Mouse (Mus musculus): ENCODE data around the gene Misp.
A peak's percentile ranks its signal among the peaks of the same experiment; 100 is the strongest.

Misp gene

DNA sequence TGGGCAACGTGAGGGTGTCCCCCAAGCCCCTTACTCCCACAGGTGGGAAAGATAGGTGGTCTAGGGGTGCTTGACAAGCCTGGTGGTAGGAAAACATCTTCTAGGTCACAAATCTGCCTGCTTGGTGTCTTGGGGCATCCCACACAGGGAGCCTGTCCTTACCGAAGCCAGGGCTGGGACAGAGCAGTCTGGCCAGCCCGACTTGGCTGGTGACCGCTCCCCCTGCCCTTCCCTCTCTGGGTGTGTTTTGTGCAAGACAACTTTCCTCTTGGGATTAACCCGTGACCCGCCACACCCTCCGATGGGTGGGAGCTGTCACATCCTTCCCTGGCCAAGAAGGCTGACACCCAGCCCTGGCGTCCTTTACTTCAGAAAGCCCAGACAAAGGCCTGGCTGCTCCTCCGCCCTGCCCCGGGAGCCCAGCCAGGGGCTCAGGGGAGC lies 26.3 kb upstream of the Misp start:
- no peak for DNase-seq (ENCODE audit: low spot score in 2 of 2)

DNA sequence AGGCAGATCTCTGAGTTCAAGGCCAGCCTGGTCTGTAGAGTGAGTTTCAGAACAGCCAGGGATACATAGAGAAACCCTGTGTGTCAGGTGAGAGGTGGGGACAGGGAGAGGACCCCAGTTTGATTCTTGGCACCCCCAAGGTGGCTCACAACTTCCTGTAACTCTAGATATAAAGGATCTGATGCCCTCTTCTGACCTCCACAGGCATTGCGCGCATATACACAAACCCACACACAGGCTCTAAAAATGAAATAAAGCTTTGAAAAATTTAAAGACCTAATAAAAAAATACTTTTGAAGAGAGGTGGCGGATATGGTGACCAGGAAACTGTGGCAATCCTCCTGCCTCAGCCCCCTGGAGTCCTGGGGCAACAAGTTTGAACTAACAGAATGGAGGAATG lies 24.9 kb upstream of the Misp start:
- DNase-seq (ENCODE audit: low spot score in 2 of 2) = no peak

DNA sequence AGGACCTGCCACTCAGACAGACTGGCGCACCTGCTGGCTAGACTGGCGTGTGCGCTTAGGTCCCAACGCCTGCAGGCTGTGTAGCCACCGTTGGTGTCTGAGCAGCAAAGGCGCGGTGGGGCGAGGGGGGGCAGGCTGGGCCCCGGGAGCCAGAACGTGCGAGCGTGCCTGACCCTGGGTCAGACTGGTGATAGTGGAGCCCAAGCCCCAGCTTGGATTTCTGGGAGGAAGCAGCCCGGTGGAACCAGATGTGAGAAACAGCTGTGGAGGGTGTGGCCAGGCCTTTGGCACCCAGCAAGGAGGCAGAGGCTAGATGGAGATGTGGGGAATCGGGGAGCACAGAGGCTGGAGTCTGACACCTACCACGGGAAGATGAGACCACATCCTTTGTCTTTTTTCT lies 23.5 kb upstream of the Misp start:
- DNase-seq (ENCODE audit: low spot score in 2 of 2) = no peak

DNA sequence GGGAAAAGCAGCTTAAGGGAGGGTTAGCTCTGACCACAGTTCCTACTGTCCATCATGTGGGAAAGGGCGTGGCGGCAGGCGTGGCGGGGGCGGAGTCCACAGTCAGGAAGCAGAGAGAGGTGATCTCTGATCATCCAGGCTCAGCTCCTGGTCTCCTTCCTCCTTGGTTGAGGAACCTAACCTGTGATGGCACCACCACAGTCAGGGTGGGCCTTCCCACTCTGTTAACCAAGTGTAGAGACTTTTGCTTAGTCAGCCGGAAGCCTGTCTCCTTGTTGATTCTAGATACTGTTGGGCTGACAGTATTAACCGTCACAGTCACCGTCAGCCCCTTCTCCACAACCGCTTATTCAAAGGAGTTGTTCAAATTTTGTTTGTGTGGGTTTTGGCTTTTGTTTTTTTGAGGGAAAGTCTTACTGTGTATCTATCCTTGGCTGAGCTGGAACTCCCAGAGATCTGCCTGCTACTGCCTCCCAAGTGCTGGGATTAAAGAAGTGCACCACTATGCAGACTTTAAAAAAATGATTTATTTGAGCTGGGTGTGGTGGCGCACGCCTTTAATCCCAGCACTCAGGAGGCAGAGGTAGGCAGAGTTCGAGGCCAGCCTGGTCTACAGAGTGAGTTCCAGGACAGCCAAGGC lies 22.4 kb upstream of the Misp start:
- DNase-seq (ENCODE audit: low spot score in 2 of 2) = no peak

DNA sequence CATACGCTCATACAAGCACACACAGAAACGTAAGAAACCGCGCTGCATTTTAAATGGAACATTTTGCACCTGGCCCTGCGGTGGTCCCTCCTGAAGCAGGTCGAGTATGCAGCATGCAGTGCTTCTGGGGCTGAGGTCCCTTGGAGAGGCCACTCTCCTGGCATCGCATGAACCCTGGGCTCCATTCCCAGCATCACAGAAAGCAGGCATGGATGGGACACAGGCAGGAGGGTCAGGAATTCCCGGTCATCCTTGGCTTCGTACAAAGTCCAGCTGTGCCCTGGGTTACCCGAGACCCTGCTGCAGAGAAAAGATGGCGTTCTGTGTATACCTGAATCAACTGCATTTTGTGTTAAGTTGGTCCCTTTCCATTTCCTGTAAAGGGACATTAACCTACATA lies 20.3 kb upstream of the Misp start:
- DNase-seq (ENCODE audit: low spot score in 2 of 2) = peak in 1 of 2 experiments; percentile 39

DNA sequence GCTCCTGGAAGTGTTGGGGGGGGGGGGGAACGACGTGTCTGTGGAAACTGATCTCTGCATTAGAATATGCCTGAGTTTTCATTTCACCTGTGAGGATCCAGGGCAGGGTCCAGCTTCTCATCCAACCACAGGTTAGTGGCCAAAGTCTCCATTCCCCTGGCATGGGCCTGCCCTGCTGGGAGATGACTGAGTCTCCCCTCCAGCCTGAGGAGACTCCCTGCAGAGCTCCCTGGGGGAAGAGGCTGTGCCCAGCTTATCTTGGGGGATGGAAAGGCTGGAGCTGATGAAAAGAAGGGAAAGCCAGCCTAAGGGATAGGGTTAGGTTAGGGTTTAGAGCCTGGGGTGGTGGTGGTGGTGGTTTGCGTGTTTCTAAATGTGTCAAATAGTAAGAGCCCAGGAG lies 19.0 kb upstream of the Misp start:
- DNase-seq (ENCODE audit: low spot score in 2 of 2) = no peak

DNA sequence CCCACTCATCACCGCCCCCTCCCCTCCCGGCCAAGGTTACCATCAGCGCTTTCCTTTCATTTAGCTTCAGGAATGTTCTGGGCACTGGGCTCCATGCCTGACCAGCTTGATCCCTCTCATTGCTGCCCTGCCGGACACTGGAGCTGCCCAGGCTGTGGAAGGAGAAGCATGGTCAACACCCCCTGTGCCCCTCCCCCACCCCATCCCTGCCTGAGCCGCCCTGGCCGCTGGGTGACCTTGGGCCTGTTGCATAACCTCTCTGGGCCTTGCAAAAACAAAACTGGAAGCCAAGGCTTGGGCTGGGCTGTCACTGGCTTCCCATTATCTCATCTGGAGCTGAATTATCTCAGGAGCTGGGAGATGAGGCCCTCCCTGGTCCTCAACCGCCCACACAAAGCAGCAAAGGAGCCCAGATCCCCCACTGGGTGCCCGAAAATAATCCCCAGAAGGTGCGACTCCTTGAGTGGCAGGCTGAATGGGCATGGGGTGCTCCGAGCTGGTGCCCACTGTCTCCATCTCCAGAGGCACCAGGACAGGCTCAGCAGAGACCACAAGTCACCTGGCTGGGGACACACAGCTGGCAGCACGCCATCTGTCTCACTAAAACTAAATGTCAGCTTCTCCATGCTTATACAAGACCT lies 18.3 kb upstream of the Misp start:
- peak in 1 of 2 experiments; percentile 69 for DNase-seq (ENCODE audit: low spot score in 2 of 2)

DNA sequence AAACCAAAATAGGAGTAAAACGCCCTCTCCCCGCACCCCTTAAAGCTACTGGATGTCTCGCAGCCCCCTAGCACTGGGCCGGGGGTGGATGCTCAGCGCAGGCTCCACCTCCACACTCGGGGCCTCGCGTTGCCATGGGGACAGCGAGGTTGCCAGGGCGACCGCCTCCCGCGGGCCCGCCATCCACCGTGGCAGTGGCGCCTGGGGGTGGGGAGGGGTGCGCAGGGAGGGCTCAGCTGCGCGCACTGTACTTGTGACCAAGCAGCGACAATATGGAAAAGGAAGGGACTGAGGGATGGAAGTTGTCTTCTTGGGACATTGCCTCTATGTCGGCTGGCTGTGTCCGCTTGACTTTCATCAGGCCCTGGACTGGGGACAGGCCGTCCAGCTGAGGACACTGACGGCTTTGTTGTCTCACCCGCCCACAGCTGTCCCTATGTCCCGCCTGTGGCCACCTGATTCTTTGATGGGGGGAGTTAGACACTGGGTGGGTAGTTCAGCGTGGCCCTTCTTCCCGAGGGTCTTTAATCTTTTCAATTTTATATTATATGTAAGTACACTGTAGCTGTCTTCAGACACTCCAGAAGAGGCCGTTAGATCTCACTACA lies 17.0 kb upstream of the Misp start:
- DNase-seq (ENCODE audit: low spot score in 2 of 2) = peak; percentile 97

DNA sequence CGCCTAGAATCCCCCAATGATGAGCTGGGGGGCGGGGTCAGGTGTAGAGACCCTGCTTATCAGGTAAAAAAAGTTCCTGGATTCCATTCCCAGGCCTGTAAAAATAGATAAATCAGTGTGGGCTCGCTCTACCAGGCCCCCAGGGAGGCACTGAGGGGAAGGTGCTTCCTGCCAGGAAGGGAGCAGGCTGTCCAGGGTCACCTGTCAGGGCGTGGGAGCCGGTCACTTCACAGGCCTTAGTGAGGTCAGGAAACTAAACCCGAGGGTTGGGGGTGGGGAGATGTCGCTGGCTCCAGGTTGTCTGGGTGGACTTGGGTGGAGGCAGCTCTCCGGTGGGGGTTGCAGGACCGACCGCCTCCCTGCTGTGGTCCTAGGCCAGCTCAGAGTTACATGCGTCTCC lies 15.2 kb upstream of the Misp start:
- no peak for DNase-seq (ENCODE audit: low spot score in 2 of 2)

DNA sequence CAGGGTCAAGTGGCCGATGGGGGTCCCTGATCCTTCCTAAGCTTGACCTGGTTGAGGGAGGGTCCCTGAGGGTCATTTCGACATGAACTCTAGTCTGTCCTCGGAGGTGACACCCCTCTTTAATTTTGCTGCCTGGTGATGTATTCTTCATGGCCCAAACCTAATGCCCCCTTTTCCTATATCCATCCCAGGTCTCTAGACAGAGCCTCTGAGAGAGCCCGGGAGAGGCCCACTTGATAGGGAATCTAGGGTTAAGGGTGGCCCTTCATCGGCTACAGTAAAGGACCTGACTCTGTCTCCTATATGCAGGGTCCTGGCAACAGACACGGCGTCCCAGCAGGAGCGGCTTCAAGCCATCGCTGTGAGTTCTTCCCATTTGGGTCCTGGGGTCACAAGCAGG lies 14.5 kb upstream of the Misp start:
- DNase-seq (ENCODE audit: low spot score in 2 of 2) = no peak

DNA sequence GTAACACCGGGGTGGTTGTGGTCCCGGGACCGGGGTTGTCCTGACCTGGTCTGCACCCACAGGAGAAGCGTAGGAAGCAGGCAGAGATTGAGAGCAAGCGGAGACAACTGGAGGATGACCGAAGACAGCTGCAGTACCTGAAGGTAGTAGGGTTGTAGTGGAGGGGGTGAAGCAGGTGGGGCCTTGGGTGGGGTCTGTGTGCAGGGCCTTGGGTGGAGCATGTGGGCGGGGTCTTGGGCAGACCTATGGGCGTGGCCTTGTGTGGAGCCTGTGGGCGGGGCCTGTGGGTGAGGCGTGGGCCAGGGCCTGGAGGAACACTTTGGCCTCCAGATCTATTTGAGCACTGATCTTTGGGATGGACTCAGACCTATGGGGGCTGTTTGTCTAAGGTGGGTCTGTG lies 13.8 kb upstream of the Misp start:
- no peak for DNase-seq (ENCODE audit: low spot score in 2 of 2)

DNA sequence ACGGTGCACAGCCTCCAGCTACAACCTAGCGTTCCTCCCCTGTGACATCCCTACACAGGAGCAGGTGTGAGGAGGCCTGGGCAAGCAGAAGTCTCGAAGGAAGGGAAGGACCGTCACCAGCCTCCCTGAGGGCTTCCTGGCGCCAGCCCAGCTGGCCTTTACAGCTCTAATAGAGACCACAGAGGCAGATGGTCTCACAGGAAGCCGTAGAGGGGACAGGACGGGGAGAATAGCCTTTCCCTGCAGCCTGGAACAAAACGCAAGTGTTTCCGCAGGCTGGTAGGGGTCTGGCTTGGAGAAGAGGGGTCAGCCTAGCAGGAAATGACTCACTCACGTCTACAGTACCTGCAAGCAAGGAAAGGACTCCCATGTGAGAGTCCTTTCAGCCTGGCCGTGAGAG lies 13.0 kb upstream of the Misp start:
- no peak for DNase-seq (ENCODE audit: low spot score in 2 of 2)

DNA sequence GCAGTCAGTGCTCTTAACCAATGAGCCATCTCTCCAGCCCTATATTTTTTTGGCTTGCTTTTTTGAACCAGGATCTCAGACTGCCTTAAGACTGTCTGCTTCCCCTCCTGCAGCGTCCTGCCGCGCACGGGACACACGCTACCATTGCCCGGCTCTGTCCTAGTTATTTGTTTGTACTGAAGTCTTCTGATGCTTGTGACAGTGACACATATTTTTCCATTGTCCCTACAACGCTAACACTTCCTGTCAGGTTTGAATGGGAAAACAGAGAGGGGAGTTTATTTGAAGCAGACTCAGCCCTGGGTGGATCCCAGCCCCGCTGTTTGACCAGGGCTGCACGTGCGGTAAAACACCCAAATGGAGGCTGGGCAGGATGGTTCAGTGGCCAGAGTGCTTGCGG lies 12.1 kb upstream of the Misp start:
- no peak for DNase-seq (ENCODE audit: low spot score in 2 of 2)

DNA sequence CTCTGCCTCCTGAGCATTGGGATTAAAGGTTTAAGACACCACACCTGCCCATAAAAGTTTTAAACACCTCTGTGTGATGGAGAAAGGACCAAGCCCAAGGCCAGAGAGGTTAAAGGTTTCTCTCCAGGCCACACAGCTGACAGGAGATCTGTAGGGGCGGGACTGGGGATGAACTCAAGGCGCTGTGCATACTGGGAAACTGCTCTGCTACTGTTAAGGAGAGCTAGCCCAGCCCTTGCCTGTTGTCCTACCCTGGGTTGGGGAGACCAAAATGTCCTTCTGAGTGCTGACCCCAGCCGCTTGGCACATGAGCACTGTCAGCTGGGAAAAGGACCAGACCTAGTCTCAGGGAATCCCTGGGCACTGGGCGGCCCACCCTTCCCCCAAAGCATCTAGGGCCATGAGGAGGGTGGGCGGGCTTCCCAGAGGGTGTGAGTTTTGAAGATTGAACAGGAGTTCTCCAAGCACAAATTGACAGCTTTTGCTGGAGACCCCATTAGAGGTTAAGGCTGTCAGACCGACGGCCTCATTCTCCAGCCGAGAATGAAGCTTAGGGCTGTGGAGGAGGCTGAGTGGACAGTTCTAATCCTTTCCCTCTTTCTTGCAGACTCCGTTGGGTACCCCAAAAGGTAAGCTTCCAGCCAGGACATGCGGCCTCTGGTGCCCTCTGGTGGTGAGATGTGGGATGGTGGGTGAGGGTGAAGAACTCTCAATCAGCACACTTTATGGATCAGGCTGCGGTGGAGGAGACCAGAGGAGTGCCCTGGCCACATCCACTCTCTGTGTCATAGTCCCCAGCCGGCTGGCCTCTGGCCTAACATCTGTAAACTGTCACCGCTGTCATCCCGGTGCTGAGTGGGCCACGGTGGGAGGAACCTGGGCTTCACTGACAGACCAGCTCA lies 8.8 kb upstream of the Misp start:
- DNase-seq (ENCODE audit: low spot score in 2 of 2) = peak; percentile 82 to 90

DNA sequence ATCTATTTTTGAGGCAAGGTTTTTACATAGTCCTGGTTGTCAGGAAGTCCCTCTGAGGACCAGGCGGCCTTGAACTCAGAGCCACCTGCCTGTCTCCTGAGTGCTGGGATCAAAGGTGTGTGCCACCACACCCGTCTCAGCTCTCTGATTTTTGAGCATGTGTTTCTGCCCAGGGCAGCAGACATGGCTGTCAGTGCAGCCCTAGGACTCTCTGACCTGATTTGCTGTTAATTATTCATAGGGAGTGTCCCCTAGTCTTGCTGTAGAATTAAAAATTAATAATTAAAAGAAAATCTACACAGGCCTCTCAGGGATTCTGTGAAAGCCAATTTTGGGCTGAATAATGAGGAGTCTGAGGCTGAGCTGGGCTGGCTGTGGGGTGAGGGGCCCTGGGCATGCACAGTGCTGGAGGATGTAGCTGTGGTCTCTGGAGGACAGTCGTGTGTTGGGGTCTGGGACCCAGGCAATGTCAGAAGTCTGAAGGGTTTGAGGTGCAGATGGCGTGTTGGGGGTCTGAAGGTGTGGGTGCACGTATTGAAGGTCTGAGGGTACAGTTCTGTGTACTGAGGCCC lies 6.4 kb upstream of the Misp start:
- no peak for DNase-seq (ENCODE audit: low spot score in 2 of 2)

DNA sequence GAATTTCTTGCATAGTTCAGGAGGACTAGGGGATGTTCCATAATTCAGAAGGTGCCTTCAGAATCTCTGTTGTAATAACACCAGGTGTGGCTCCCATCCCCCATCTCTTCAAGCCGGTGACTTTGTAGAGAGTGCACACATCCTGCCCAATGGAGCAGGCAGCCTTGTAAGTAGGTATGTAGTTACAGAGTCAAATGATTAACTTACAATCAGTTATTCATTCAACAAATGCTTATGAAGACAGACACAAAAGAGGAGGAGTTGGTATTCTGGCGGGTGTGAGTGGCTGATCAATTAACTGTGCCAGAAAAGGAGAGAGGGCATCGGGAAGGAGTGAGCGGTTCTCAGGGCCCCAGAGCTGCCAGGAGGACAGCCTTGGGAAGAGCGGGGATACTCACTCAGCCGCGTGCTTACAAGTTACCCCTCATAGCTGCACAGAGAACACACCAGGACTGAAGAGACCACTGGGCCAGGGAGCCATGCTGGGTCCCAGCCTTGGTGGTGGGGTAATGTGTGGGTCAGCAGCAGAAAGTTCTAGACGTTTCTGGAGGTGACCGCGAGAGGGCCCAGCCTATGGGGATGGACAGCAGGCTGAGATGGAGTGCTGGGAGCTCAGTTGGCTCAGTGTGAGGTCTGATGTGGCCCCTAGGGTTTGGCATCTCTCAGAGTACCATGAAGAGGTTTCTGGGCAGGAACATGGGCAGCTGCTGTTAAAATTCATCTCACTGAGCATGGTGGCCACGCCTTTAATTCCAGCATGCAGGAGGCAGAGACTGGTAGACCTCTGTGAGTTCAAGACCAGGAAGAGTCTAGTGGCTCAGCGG lies 4.9 kb upstream of the Misp start:
- DNase-seq (ENCODE audit: low spot score in 2 of 2) = no peak

DNA sequence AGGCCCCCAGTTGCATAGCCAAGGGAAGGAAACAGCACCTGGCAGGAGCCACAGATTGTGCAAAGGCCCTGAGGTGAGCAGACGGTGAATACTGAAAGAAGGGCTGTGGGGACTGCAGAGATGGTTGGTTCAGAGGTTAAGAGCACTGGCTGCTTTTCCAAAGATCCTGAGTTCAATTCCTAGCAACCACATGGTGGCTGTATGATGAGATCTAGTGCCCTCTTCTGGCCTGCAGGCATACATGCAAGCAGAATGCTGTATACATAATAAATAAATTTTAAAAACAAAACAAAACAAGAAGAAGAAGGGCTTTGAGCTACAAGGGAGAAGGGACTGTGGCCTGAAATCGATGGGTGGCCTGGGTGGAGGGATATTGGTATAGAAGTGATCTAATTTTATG lies 3.7 kb upstream of the Misp start:
- peak in 1 of 2 experiments; percentile 21 for DNase-seq (ENCODE audit: low spot score in 2 of 2)

DNA sequence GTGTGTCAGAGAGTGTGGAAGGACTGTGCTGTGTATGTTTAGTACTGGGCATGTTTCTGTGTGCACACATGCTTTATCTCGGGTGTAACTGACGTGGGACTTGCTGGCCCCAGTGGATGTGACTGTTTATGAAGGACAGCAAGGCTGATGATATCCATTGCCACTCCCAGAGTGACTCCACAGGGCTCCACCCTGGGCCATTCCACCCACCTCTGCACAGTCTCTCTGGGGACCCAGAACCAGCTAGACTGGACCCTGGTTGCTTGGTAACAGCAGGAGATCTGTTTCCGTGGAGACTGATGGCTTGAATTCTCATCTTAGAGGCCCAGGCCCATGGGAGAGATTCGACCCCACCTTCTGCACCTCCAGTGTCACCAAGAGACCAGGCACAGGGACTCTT lies 2.6 kb upstream of the Misp start:
- no peak for DNase-seq (ENCODE audit: low spot score in 2 of 2)

DNA sequence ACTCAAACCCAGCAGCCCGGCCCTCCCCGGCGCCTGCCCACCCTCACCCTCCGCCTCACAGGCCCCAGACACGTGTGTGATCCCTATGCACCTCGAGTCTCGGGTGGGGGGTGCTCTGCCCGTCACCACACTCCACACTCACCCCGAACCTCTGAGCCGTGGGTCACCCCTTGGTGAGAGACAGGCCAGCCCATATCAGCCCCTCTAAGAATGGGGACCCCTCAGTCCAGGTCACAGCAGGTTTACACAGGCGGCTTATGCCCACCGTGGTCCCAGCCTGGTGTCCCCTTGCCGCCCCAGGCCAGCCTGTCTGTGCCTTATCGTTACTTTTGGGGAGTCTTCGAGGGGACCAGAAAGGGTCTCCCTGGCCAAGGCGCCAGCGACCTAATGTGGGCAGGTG lies 1.2 kb upstream of the Misp start:
- peak in 1 of 2 experiments; percentile 27 for DNase-seq (ENCODE audit: low spot score in 2 of 2)

DNA sequence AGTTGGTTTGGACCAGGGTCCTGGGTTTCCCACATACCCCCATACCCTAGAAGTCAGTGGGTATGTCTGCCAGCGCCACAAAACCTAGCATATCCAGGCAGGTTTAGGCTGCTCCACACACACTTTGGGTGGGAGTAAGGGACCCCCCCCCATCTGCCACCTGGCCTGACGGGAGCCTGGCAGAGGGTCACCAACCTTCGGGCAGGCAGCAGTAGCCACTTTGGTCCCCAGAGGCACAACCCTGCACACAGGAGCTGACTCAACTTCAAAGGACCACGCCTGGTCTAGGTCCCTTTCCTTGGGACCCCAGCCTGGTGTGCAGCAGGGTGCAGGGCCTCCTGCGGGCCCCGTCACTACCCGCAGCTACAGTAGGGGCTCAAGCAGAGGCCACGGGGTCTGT lies 512 bp upstream of the Misp start:
- DNase-seq (ENCODE audit: low spot score in 2 of 2) = peak in 1 of 2 experiments; percentile 20

DNA sequence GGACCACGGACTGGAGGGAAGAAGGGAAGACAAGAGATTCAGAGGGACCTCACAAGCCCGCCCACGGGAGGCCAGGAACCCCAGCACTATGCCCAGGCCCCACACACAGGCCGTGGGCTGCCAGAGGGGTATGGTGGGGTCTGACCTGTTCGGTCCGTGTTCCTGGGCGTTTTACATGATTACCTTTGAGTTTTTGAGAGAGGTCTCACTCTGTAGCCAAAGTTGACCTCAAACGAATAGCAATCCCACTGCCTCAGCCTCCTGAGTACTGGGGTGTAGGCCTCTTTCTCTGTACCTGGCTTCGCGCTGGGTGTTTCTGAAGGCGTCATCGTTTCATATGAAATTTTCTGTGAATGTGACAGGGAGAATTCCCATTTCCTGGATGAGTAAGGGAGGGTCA lies 942 bp downstream of the Misp start:
- DNase-seq (ENCODE audit: low spot score in 2 of 2) = no peak

Data from right cerebral cortex, postnatal 10 days (tissue).